Mouse (Mus musculus) kidney, postnatal 0 days (tissue): ENCODE results near the gene Cdipt. TPM values are rescaled to one million over a fixed set of nuclear protein-coding genes. Genes with fewer than 3 reads are reported as not detected.
A peak's percentile ranks its signal among the peaks of the same experiment; 100 is the strongest.

Source experiments
- ATAC-seq: fragments of 200-750 bp; cut with Nextera tagmentation; replicated peaks from 2 replicates; pipeline ENCODE4 v1.8.0; 2017; ENCODE audit warnings: low read depth, moderate number of reproducible peaks, moderate TSS enrichment, moderate library complexity; ENCODE audit not compliant: low FRiP score
- DNase-seq: peaks from one replicate; pipeline ENCODE4 v3.0.0-alpha.2; 2016; ENCODE audit warnings: low spot score
- H3K27ac ChIP-seq: fragments of 300-500 bp; sonication (generic); 2 replicates; pipeline ENCODE4 v1.5.1; 2014; ENCODE audit warnings: mild to moderate bottlenecking
- H3K27me3 ChIP-seq: fragments of 300-500 bp; sonication (generic); 2 replicates; pipeline ENCODE4 v1.6.1; 2014; ENCODE audit warnings: low read length, mixed read lengths; ENCODE audit not compliant: insufficient read depth
- H3K36me3 ChIP-seq: fragments of 300-500 bp; sonication (generic); 2 replicates; pipeline ENCODE4 v1.6.1; 2014; ENCODE audit warnings: low read length, mixed read lengths; ENCODE audit not compliant: insufficient read depth
- H3K4me1 ChIP-seq: fragments of 300-500 bp; sonication (generic); replicated peaks from 2 replicates; pipeline ENCODE4 v1.6.1; 2014; ENCODE audit warnings: antibody characterized with exemption, low read length, mixed read lengths; ENCODE audit not compliant: insufficient read depth
- H3K4me2 ChIP-seq: fragments of 300-500 bp; sonication (generic); 2 replicates; pipeline ENCODE4 v1.6.1; 2014; ENCODE audit warnings: mild to moderate bottlenecking, low read length, moderate library complexity, mixed read lengths
- H3K4me3 ChIP-seq: fragments of 300-500 bp; sonication (generic); replicated peaks from 2 replicates; pipeline ENCODE4 v1.5.1; 2014; ENCODE audit warnings: low read depth, low read length
- H3K9ac ChIP-seq: fragments of 300-500 bp; sonication (generic); 2 replicates; pipeline ENCODE4 v1.6.1; 2014; ENCODE audit warnings: low read depth, low read length
- H3K9me3 ChIP-seq: fragments of 300-500 bp; sonication (generic); replicated peaks from 2 replicates; pipeline ENCODE4 v1.6.1; 2016; ENCODE audit warnings: low read length, inconsistent platforms, mixed read lengths
- CTCF ChIP-seq: IDR thresholded peaks from 2 replicates; pipeline ENCODE4 v1.5.1; 2016; ENCODE audit warnings: antibody characterized with exemption, low read depth, mild to moderate bottlenecking, moderate library complexity
- WGBS: fragments of 180-500 bp; shearing (Covaris S2); extraction: QIAGEN DNeasy Blood & Tissue Kit; methylation state at CpG from one replicate; pipeline ENCODE4 v1.1.7; 2014; 5-methylcytosine and 5-hydroxymethylcytosine counted together
- polyA plus RNA-seq: library from polyadenylated mRNA; unstranded; fragments of >200 nt; fragmentation: Nextera tagmentation; extraction: Ambion mirVana; gene quantifications from 2 replicates; pipeline ENCODE4 v1.2.1, GENCODE M21; 2015

The Cdipt gene
- polyA plus RNA-seq, 1 experiment from 2014 or later = 118 TPM

GRCm38 (mm10) chr7:126967361-126967760 is 8.4 kb upstream of the Cdipt start:
- DNase-seq (no peak), ATAC-seq (no peak)
- Histone ChIP-seq H3K4me2 (no peak overlapping the region), H3K9ac (no peak overlapping the region), H3K27me3 (no peaks in the 10 kb centered on the region), H3K4me3 (no peak overlapping the region), H3K36me3 (no peaks in the 10 kb centered on the region), H3K9me3 (no peaks in the 10 kb centered on the region), H3K27ac (no peak overlapping the region), H3K4me1 (no peaks in the 10 kb centered on the region)
- WGBS = 67% methylated on average over 6 of the region's 6 CpGs
- no peak for TF ChIP-seq CTCF

GRCm38 (mm10) chr7:126975493-126975892 is 221 bp upstream of the Cdipt start:
- DNase-seq (peak; percentile 11), ATAC-seq (0 out of 2 replicates have a peak, but pooled peaks have one; percentile 2)
- Histone ChIP-seq H3K27me3 (no peaks in the 10 kb centered on the region), H3K9me3 (no peaks in the 10 kb centered on the region), H3K4me3 (peak overlapping the region; percentile 73), H3K4me2 (peak overlapping the region; percentile 68), H3K9ac (peak overlapping the region; percentile 87; the same call in 1 of the 2 replicates), H3K36me3 (peaks cover 20% of the 10 kb centered on the region), H3K4me1 (0 out of 2 replicates have a peak, but pooled peaks cover 4% of the 10 kb centered on the region), H3K27ac (peak overlapping the region; percentile 95)
- 12% methylated on average over 8 of the region's 8 CpGs for WGBS
- TF ChIP-seq CTCF = no peak

GRCm38 (mm10) chr7:126975950-126976866 is 494 bp downstream of the Cdipt start, which contains the start of gene Cdiptos:
Cdiptos (minus strand) TSS chr7:126976098.
- DNase-seq (peak; percentile 98), ATAC-seq (peak; percentile 95)
- peak within 1 kb of the TSS; percentile 73 for H3K4me3 ChIP-seq
- H3K27me3 ChIP-seq = no peaks in the 10 kb centered on the region
- under 1% methylated on average over 55 of the region's 55 CpGs for WGBS
- H3K9ac ChIP-seq = peak within 1 kb of the TSS; percentile 87
- peak; percentile 100 for TF ChIP-seq CTCF
- H3K9me3 ChIP-seq = no peaks in the 10 kb centered on the region
- H3K36me3 ChIP-seq = peaks cover 20% of the 10 kb centered on the region
- 0 out of 2 replicates have a peak, but pooled peaks cover 4% of the 10 kb centered on the region for H3K4me1 ChIP-seq
- H3K27ac ChIP-seq = peak within 1 kb of the TSS; percentile 95
- H3K4me2 ChIP-seq = peak within 1 kb of the TSS; percentile 68

GRCm38 (mm10) chr7:126976878-126977459 is 1.3 kb downstream of the Cdipt start:
- Histone ChIP-seq H3K27ac (peak overlapping the region; percentile 95), H3K36me3 (peaks cover 20% of the 10 kb centered on the region), H3K4me2 (peak overlapping the region; percentile 68), H3K9me3 (no peaks in the 10 kb centered on the region), H3K9ac (peak overlapping the region; percentile 87), H3K4me3 (peak overlapping the region; percentile 73), H3K27me3 (no peaks in the 10 kb centered on the region), H3K4me1 (0 out of 2 replicates have a peak, but pooled peaks cover 4% of the 10 kb centered on the region)
- DNase-seq (peak; percentile 28), ATAC-seq (no peak)
- no peak for TF ChIP-seq CTCF
- WGBS = 24% methylated on average over 14 of the region's 14 CpGs

GRCm38 (mm10) chr7:126978841-126979240 is 3.1 kb downstream of the Cdipt start:
- no peak for DNase-seq
- ATAC-seq = no peak
- Histone ChIP-seq H3K4me3 (no peak overlapping the region), H3K9ac (no peak overlapping the region), H3K27me3 (no peaks in the 10 kb centered on the region), H3K9me3 (no peaks in the 10 kb centered on the region), H3K4me1 (0 out of 2 replicates have a peak, but pooled peaks cover 4% of the 10 kb centered on the region), H3K4me2 (no peak overlapping the region), H3K27ac (no peak overlapping the region), H3K36me3 (peaks cover 20% of the 10 kb centered on the region)
- no peak for TF ChIP-seq CTCF
- WGBS = 88% methylated on average over 6 of the region's 6 CpGs

GRCm38 (mm10) chr7:126981601-126982000 is 5.9 kb downstream of the Cdipt start:
- Histone ChIP-seq H3K4me2 (no peak overlapping the region), H3K9ac (no peak overlapping the region), H3K9me3 (no peaks in the 10 kb centered on the region), H3K4me3 (no peak overlapping the region), H3K36me3 (peaks cover 20% of the 10 kb centered on the region), H3K27me3 (no peaks in the 10 kb centered on the region), H3K27ac (no peak overlapping the region), H3K4me1 (0 out of 2 replicates have a peak, but pooled peaks cover 4% of the 10 kb centered on the region)
- 90% methylated on average over 2 of the region's 2 CpGs for WGBS
- ATAC-seq (no peak), DNase-seq (no peak)
- no peak for TF ChIP-seq CTCF
